In the genomic region with DNA sequence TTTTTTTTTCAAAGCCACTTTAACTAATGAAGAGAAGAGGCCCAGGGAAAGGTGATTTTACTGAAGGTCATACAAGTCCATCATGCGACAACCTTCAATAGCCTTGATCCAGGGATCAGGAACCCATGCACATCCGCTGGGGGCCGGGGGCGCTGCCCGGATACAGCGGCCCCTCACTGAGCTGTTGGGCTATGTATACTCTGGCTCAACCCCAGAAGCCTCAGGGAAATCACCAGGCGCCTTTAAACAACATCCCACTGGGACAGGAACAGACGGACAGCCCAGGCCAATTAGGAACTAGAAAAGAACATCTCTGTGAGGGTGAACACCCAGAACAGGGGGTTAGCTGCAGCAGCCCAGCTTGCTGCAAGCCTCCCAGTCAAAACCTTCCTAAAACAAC, we compare ENCODE assay signal across 12 mouse cellular contexts. TPM values are rescaled to one million over a fixed set of nuclear protein-coding genes. Genes with fewer than 3 reads are reported as not detected.
DNase-seq lines count a peak whose midpoint lies in the region; ATAC-seq and TF ChIP-seq lines count a peak whose summit lies in the region.
"Had no signal": no experiment of that assay in that cellular context is flagged by ENCODE, and none has a peak within 500 bp of the region (broad histone marks: within the 10 kb centered on the region; RNA-seq: fewer than 3 reads in every experiment).

TSS of gene Slc22a8 (plus strand) at position 301 of the 400 bp plus-strand sequence.

- H3K4me1 ChIP-seq in embryonic facial prominence, embryonic 12.5 days: peaks cover 20% of the 10 kb centered on the region
- H3K4me1 ChIP-seq in embryonic facial prominence, embryonic 10.5 days: peaks cover 39% of the 10 kb centered on the region
- H3K4me1 ChIP-seq in thymus, adult 2 months (replicated peaks; ENCODE audit: control insufficient read depth, insufficient read depth, low read length): peaks cover 43% of the 10 kb centered on the region
- peaks cover 2% of the 10 kb centered on the region for H3K4me1 ChIP-seq in midbrain, embryonic 16.5 days (ENCODE audit: control insufficient read depth, insufficient read depth, low read length)

- no peak within 1 kb of the TSS for H3K4me2 ChIP-seq in embryonic facial prominence, embryonic 12.5 days (replicated peaks)
- H3K4me2 ChIP-seq in midbrain, embryonic 16.5 days (ENCODE audit: low read length): no peak within 1 kb of the TSS
- H3K4me2 ChIP-seq: intestine, embryonic 15.5 days; stomach, embryonic 15.5 days had no signal

- 54% methylated on average over 8 of the region's 8 CpGs for WGBS in embryonic facial prominence, embryonic 12.5 days
- 65% methylated on average over 8 of the region's 8 CpGs for WGBS in embryonic facial prominence, embryonic 10.5 days
- WGBS in thymus, adult 2 months: 94% methylated on average over 8 of the region's 8 CpGs
- 56% methylated on average over 8 of the region's 8 CpGs for WGBS in midbrain, embryonic 16.5 days

- TF ChIP-seq POLR2A in thymus, adult 2 months (IDR thresholded peaks at IDR 0.05; ENCODE audit: control insufficient read depth, extremely low read depth, insufficient read depth, low read length, poor library complexity): no peak

- TF ChIP-seq CTCF in thymus, adult 2 months (IDR thresholded peaks at IDR 0.05; ENCODE audit: borderline replicate concordance, control insufficient read depth, extremely low read depth, insufficient read depth, low read length, poor library complexity): no peak

- H3K27me3 ChIP-seq in embryonic facial prominence, embryonic 12.5 days: no peaks in the 10 kb centered on the region
- H3K27me3 ChIP-seq in embryonic facial prominence, embryonic 10.5 days (replicated peaks; ENCODE audit: low read depth, poor library complexity, severe bottlenecking): no peaks in the 10 kb centered on the region
- H3K27me3 ChIP-seq in thymus, adult 2 months (ENCODE audit: control insufficient read depth, insufficient read depth, low read length): no peaks in the 10 kb centered on the region
- no peaks in the 10 kb centered on the region for H3K27me3 ChIP-seq in midbrain, embryonic 16.5 days (ENCODE audit: control insufficient read depth, insufficient read depth, low read depth, low read length)
- H3K27me3 ChIP-seq: intestine, embryonic 15.5 days; stomach, embryonic 15.5 days had no signal

- ATAC-seq in embryonic facial prominence, embryonic 12.5 days (ENCODE audit: insufficient number of reproducible peaks, insufficient read depth, low FRiP score, low TSS enrichment): no peak
- ATAC-seq in midbrain, embryonic 16.5 days: no peak
- ATAC-seq: intestine, embryonic 15.5 days had no signal

- DNase-seq in embryonic facial prominence, embryonic 10.5 days (ENCODE audit: low spot score): no peak
- DNase-seq in layer of hippocampus, adult 11-12 months (ENCODE audit: low spot score): peak; percentile 11
- no peak for DNase-seq in layer of hippocampus, adult 18-20 months (ENCODE audit: low spot score in 2 of 2)
- no peak for DNase-seq in thymus, adult 2 months
- no peak for DNase-seq in thymus, postnatal 10 days (ENCODE audit: low spot score in 2 of 2)
- no peak for DNase-seq in adipocyte (ENCODE audit: low spot score)
- DNase-seq: cerebellum, postnatal 36 days had no signal

- H3K36me3 ChIP-seq in embryonic facial prominence, embryonic 12.5 days: no peaks in the 10 kb centered on the region
- H3K36me3 ChIP-seq in embryonic facial prominence, embryonic 10.5 days (replicated peaks): no peaks in the 10 kb centered on the region
- H3K36me3 ChIP-seq in thymus, adult 2 months (ENCODE audit: control insufficient read depth, insufficient read depth, low read length): no peaks in the 10 kb centered on the region
- no peaks in the 10 kb centered on the region for H3K36me3 ChIP-seq in midbrain, embryonic 16.5 days (ENCODE audit: control insufficient read depth, insufficient read depth, low read length)
- H3K36me3 ChIP-seq: intestine, embryonic 15.5 days; stomach, embryonic 15.5 days had no signal

- H3K27ac ChIP-seq in embryonic facial prominence, embryonic 12.5 days: peak within 1 kb of the TSS; percentile 50; the same call in 1 of the 2 replicates
- no peak within 1 kb of the TSS; the same call in 1 of the 2 replicates for H3K27ac ChIP-seq in embryonic facial prominence, embryonic 10.5 days (replicated peaks)
- peak within 1 kb of the TSS; percentile 81 for H3K27ac ChIP-seq in thymus, adult 2 months (ENCODE audit: control insufficient read depth, insufficient read depth, low read length)
- peak within 1 kb of the TSS; percentile 41; the same call in 1 of the 2 replicates for H3K27ac ChIP-seq in midbrain, embryonic 16.5 days (ENCODE audit: low read length)
- H3K27ac ChIP-seq: intestine, embryonic 15.5 days; stomach, embryonic 15.5 days had no signal

- no peak within 1 kb of the TSS for H3K9ac ChIP-seq in embryonic facial prominence, embryonic 12.5 days
- H3K9ac ChIP-seq in midbrain, embryonic 16.5 days (ENCODE audit: low read depth, low read length): peak within 1 kb of the TSS; percentile 14; the same call in 1 of the 2 replicates
- H3K9ac ChIP-seq: intestine, embryonic 15.5 days; stomach, embryonic 15.5 days had no signal

- no peak within 1 kb of the TSS for H3K4me3 ChIP-seq in embryonic facial prominence, embryonic 12.5 days
- no peak within 1 kb of the TSS for H3K4me3 ChIP-seq in embryonic facial prominence, embryonic 10.5 days
- no peak within 1 kb of the TSS for H3K4me3 ChIP-seq in thymus, adult 2 months (ENCODE audit: control insufficient read depth, insufficient read depth, low read length)
- H3K4me3 ChIP-seq in midbrain, embryonic 16.5 days (ENCODE audit: low read depth, low read length): no peak within 1 kb of the TSS
- H3K4me3 ChIP-seq: intestine, embryonic 15.5 days; stomach, embryonic 15.5 days had no signal

- H3K9me3 ChIP-seq in embryonic facial prominence, embryonic 12.5 days: no peaks in the 10 kb centered on the region
- H3K9me3 ChIP-seq in embryonic facial prominence, embryonic 10.5 days: no peaks in the 10 kb centered on the region
- H3K9me3 ChIP-seq in midbrain, embryonic 16.5 days (replicated peaks; ENCODE audit: control insufficient read depth, low read length, poor library complexity, severe bottlenecking): no peaks in the 10 kb centered on the region
- H3K9me3 ChIP-seq: intestine, embryonic 15.5 days; stomach, embryonic 15.5 days had no signal

RNA-seq across cellular contexts. Expression of gene Slc22a8, which starts in this region (rescaled TPM):
- 0.08 and 0.10 TPM in 2 replicates for polyA plus RNA-seq in embryonic facial prominence, embryonic 12.5 days (2016; fragmentation: Nextera tagmentation; extraction: Ambion mirVana)
- not detected in 2 replicates for polyA plus RNA-seq in embryonic facial prominence, embryonic 10.5 days (2016; fragmentation: Nextera tagmentation; extraction: Ambion mirVana)
- 1 to 10 TPM; 6.3 to 6.9 TPM for total RNA-seq in layer of hippocampus, adult 18-20 months (2021)
- 0.10 and 0.38 TPM in 2 replicates for polyA plus RNA-seq in thymus, adult 2 months (2012; rRNA removed)
- polyA plus RNA-seq in midbrain, embryonic 16.5 days (2015; fragmentation: Nextera tagmentation; extraction: Ambion mirVana): 11.7 and 13.6 TPM in 2 replicates
- total RNA-seq: granulocyte monocyte progenitor cell, adult 5-6 weeks had no signal
